17 mouse cellular contexts compared by ENCODE assay signal in the genomic region with DNA sequence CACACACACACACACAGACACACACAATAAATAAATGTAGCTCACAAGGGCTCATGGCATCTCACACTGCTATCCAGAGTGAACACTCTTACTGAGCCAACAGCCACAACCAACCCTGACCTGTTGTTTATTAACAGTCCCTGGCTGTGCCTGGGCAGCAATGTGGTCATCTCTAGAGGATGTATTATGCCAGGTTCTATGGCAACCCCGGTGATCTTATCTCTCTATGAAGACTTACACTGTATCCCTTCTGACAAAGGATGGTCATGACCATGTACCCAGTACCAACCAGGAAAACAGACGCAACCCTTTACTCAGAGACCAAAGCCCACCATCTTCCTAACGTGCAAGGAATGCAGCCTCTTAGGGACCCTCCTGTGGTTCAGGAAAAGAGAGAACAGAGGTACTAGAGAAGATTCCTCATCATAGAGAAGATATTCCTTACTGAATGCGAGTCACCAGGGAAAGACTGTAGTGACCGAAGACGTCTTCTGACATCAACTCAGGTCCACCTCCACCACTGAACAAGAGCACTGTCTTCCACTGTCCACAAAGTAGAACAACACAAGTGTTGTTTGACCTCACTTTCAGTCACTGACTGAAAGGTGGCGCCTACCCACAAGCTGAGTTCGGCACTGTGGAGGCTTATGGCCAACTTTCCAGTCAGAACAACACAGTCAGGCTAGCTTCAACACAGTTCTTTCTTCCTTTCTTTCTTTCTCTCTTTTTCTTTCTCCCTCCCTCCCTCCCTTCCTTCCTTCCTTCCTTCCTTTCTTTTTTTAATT. TPM values are rescaled to one million over a fixed set of nuclear protein-coding genes. Genes with fewer than 3 reads are reported as not detected.
DNase-seq lines count a peak whose midpoint lies in the region; ATAC-seq and TF ChIP-seq lines count a peak whose summit lies in the region.
"Had no signal": no experiment of that assay in that cellular context is flagged by ENCODE, and none has a peak within 500 bp of the region (broad histone marks: within the 10 kb centered on the region; RNA-seq: fewer than 3 reads in every experiment).

No protein-coding gene starts in this region.

- H3K27ac ChIP-seq in hindbrain, postnatal 0 days: no peak overlapping the region
- H3K27ac ChIP-seq in hindbrain, embryonic 10.5 days: no peak overlapping the region
- H3K27ac ChIP-seq: hindbrain, embryonic 12.5 days; liver, embryonic 15.5 days; midbrain, embryonic 12.5 days had no signal

- no peak for ATAC-seq in hindbrain, postnatal 0 days
- ATAC-seq in monocyte, adult 5-6 weeks (replicated peaks; ENCODE audit: insufficient number of reproducible peaks, low FRiP score, low TSS enrichment, poor library complexity, severe bottlenecking): peak; percentile 75
- ATAC-seq: forebrain, postnatal 0 days had no signal

- DNase-seq in hindbrain, postnatal 0 days (ENCODE audit: low spot score): no peak
- DNase-seq in hindbrain, embryonic 10.5 days (ENCODE audit: low spot score): no peak
- DNase-seq in lung, postnatal 36 days: peak; percentile 30
- DNase-seq in lung, postnatal 10 days: no peak
- peak; percentile 49 for DNase-seq in R1 (ENCODE audit: low read depth, low spot score)
- DNase-seq in thymus, postnatal 10 days (ENCODE audit: low spot score in 2 of 2): no peak
- DNase-seq in adrenal gland, adult 8-10 months: no peak
- DNase-seq: cerebellum, postnatal 14 days; forebrain, postnatal 0 days had no signal

- no peaks in the 10 kb centered on the region for H3K36me3 ChIP-seq in hindbrain, postnatal 0 days (ENCODE audit: insufficient read depth, low read length)
- no peaks in the 10 kb centered on the region for H3K36me3 ChIP-seq in hindbrain, embryonic 10.5 days
- H3K36me3 ChIP-seq: hindbrain, embryonic 12.5 days; liver, embryonic 15.5 days; midbrain, embryonic 12.5 days had no signal

- TF ChIP-seq CTCF in hindbrain, postnatal 0 days (IDR thresholded peaks at IDR 0.05; ENCODE audit: low read depth): peak; percentile 20

- H3K4me3 ChIP-seq in hindbrain, postnatal 0 days (ENCODE audit: low read length): no peak overlapping the region
- H3K4me3 ChIP-seq in hindbrain, embryonic 10.5 days: no peak overlapping the region
- H3K4me3 ChIP-seq: hindbrain, embryonic 12.5 days; liver, embryonic 15.5 days; midbrain, embryonic 12.5 days had no signal

- WGBS in hindbrain, postnatal 0 days: 78% methylated on average over 8 of the region's 8 CpGs
- 81% methylated on average over 8 of the region's 8 CpGs for WGBS in hindbrain, embryonic 10.5 days

- H3K9me3 ChIP-seq in hindbrain, postnatal 0 days (ENCODE audit: low read length): no peaks in the 10 kb centered on the region
- H3K9me3 ChIP-seq in hindbrain, embryonic 10.5 days: 0 out of 2 replicates have a peak, but pooled peaks cover 2% of the 10 kb centered on the region
- H3K9me3 ChIP-seq: hindbrain, embryonic 12.5 days; liver, embryonic 15.5 days; midbrain, embryonic 12.5 days had no signal

- no peak overlapping the region for H3K9ac ChIP-seq in hindbrain, postnatal 0 days (replicated peaks; ENCODE audit: low read length)
- H3K9ac ChIP-seq: forebrain, postnatal 0 days; hindbrain, embryonic 12.5 days; liver, embryonic 15.5 days; midbrain, embryonic 12.5 days had no signal

- H3K27me3 ChIP-seq in hindbrain, postnatal 0 days (ENCODE audit: insufficient read depth, low read length): no peaks in the 10 kb centered on the region
- no peaks in the 10 kb centered on the region for H3K27me3 ChIP-seq in hindbrain, embryonic 10.5 days (ENCODE audit: insufficient read depth, poor library complexity, severe bottlenecking)
- H3K27me3 ChIP-seq: hindbrain, embryonic 12.5 days; liver, embryonic 15.5 days; midbrain, embryonic 12.5 days had no signal

- H3K4me2 ChIP-seq in hindbrain, postnatal 0 days (ENCODE audit: low read depth, low read length): no peak overlapping the region
- H3K4me2 ChIP-seq: hindbrain, embryonic 12.5 days; liver, embryonic 15.5 days; midbrain, embryonic 12.5 days had no signal

- H3K4me1 ChIP-seq in hindbrain, postnatal 0 days (ENCODE audit: insufficient read depth, low read length): no peaks in the 10 kb centered on the region
- H3K4me1 ChIP-seq in hindbrain, embryonic 10.5 days (replicated peaks): no peaks in the 10 kb centered on the region
- H3K4me1 ChIP-seq: hindbrain, embryonic 12.5 days; liver, embryonic 15.5 days; midbrain, embryonic 12.5 days had no signal

RNA-seq across cellular contexts. Expression of a gene that starts 18.5 kb away (rescaled TPM):
- total RNA-seq in hindbrain, postnatal 0 days (2014; rRNA removed): 9.2 and 16.0 TPM in 2 replicates
- polyA plus RNA-seq in hindbrain, postnatal 0 days (2015; fragmentation: Nextera tagmentation; extraction: Ambion mirVana): 24.3 and 25.5 TPM in 2 replicates
- 5.8 and 8.7 TPM in 2 replicates for polyA plus RNA-seq in hindbrain, embryonic 10.5 days (2016; fragmentation: Nextera tagmentation; extraction: Ambion mirVana)
- total RNA-seq in monocyte, adult 5-6 weeks (2017): 8.9 to 23.6 TPM (median 19.8 TPM) in 3 replicates
- total RNA-seq in adrenal gland, adult 8-10 months (2022): 10 to 100 TPM; 10.4 to 18.8 (median 14.2) TPM

RNA-seq across cellular contexts. Expression of a gene that starts 30.5 kb away (rescaled TPM):
- 8.8 and 14.4 TPM in 2 replicates for total RNA-seq in hindbrain, postnatal 0 days (2014; rRNA removed)
- polyA plus RNA-seq in hindbrain, postnatal 0 days (2015; fragmentation: Nextera tagmentation; extraction: Ambion mirVana): 54.2 and 59.1 TPM in 2 replicates
- polyA plus RNA-seq in hindbrain, embryonic 10.5 days (2016; fragmentation: Nextera tagmentation; extraction: Ambion mirVana): 49.1 and 55.1 TPM in 2 replicates
- 28.5 to 49.0 TPM (median 45.7 TPM) in 3 replicates for total RNA-seq in monocyte, adult 5-6 weeks (2017)
- total RNA-seq in adrenal gland, adult 8-10 months (2022): 10 to 100 TPM; 68.1 to 71.4 (median 68.8) TPM

RNA-seq across cellular contexts. Expression of a gene that starts 38.3 kb away (rescaled TPM):
- not detected in 2 replicates for total RNA-seq in hindbrain, postnatal 0 days (2014; rRNA removed)
- polyA plus RNA-seq in hindbrain, postnatal 0 days (2015; fragmentation: Nextera tagmentation; extraction: Ambion mirVana): 0.19 and 0.20 TPM in 2 replicates
- polyA plus RNA-seq in hindbrain, embryonic 10.5 days (2016; fragmentation: Nextera tagmentation; extraction: Ambion mirVana): not detected in 2 replicates
- 0.43 TPM in 1 of 3 replicates, not detected in the others for total RNA-seq in monocyte, adult 5-6 weeks (2017)
- total RNA-seq in adrenal gland, adult 8-10 months (2022): not detected
- total RNA-seq: forebrain, postnatal 0 days; layer of hippocampus, adult 18-20 months; left cerebral cortex, postnatal 14 days had no signal
- polyA plus RNA-seq: gonadal fat pad, adult 2 months; hindbrain, embryonic 12.5 days; liver, embryonic 15.5 days; midbrain, embryonic 12.5 days had no signal

RNA-seq across cellular contexts. Expression of a gene that starts 53.4 kb away (rescaled TPM):
- total RNA-seq in hindbrain, postnatal 0 days (2014; rRNA removed): not detected in 2 replicates
- polyA plus RNA-seq in hindbrain, postnatal 0 days (2015; fragmentation: Nextera tagmentation; extraction: Ambion mirVana): not detected in 2 replicates
- not detected in 2 replicates for polyA plus RNA-seq in hindbrain, embryonic 10.5 days (2016; fragmentation: Nextera tagmentation; extraction: Ambion mirVana)
- total RNA-seq in monocyte, adult 5-6 weeks (2017): not detected in 3 replicates
- total RNA-seq in adrenal gland, adult 8-10 months (2022): not detected
- total RNA-seq: forebrain, postnatal 0 days; layer of hippocampus, adult 18-20 months; left cerebral cortex, postnatal 14 days had no signal
- polyA plus RNA-seq: forebrain, postnatal 0 days; gonadal fat pad, adult 2 months; hindbrain, embryonic 12.5 days; liver, embryonic 15.5 days; midbrain, embryonic 12.5 days; neural tube, embryonic 14.5 days had no signal

Comparison
In these comparisons a context has a peak if more than half of its experiments do, and no peak if none do; other contexts are left out.
1. DNase-seq: peak in lung, postnatal 36 days (single experiment) and R1 (single experiment); none in hindbrain, postnatal 0 days (single experiment), hindbrain, embryonic 10.5 days (single experiment), lung, postnatal 10 days (single experiment), thymus, postnatal 10 days (0 of 2) and adrenal gland, adult 8-10 months (single experiment).